Mouse (Mus musculus) erythroid progenitor cell, adult 5-6 weeks (primary cell): ENCODE results near the gene Fau. TPM values are rescaled to one million over a fixed set of nuclear protein-coding genes. Genes with fewer than 3 reads are reported as not detected.

ENCODE experiments used
- ATAC-seq: replicated peaks from 2 replicates; pipeline ENCODE4 v1.8.0; 2016; ENCODE audit warnings: moderate number of reproducible peaks, mild to moderate bottlenecking, moderate TSS enrichment, inconsistent platforms; ENCODE audit not compliant: poor library complexity, low FRiP score, severe bottlenecking
- total RNA-seq, 2 experiments: library from RNA; stranded (forward) in 1 of 2; stranded (reverse) in 1 of 2; fragments of 150-400 nt in 1 of 2; fragments of 186-747, 209-891 nt in 1 of 2; gene quantifications; 2 replicates each; pipeline versions ENCODE4 v1.2.3 to v1.2.4; 2015 to 2017; ENCODE audit warnings: low replicate concordance in 2 of 2

Fau gene
- total RNA-seq, 2 experiments from 2014 or later: 450 to 666 TPM

DNA sequence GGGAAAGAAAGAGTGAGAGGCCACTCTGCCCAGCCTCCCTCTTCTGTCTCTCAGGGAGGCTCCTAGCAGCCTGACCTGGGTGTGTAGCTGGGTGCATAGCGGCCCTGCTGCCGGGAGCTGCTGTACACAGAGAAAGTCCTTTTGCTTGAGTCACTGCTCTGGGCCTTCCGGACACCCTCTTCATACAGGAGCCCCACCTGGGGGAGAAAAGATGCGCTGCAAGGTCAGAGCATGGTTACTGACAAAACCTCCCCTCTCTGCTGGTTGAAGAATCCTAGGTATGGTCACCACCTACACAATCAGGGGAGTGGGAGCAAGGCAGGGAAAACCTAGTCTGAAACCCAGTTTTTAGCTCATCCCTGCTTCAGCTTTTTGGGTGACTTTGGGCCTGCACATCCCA, 11.3 kb downstream of the Fau start:
- ATAC-seq: no peak

DNA sequence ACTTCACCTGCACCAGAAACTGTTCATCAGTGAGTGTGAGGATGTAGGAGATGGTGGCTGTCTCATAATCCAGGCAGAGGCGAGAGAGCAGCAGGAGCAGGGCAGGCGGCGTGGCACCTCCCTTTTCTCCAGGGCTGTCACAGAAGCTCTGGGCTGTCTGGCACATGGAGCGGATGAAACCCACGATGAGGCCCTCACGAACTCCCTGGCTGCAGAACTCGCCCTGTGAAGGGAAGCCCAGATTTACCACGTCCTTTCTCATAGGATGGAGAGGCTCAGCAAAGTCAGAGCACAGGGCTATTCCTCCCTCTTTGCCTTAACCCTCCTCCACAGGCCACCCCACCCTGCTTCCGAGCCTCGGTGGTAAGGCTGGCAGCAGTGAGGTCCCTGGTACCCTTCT, 12.2 kb downstream of the Fau start:
- ATAC-seq: no peak

- ATAC-seq: no peak
These were observed 13.1 kb downstream of the Fau start for GRCm38 (mm10) chr19:6070571-6071250.

DNA sequence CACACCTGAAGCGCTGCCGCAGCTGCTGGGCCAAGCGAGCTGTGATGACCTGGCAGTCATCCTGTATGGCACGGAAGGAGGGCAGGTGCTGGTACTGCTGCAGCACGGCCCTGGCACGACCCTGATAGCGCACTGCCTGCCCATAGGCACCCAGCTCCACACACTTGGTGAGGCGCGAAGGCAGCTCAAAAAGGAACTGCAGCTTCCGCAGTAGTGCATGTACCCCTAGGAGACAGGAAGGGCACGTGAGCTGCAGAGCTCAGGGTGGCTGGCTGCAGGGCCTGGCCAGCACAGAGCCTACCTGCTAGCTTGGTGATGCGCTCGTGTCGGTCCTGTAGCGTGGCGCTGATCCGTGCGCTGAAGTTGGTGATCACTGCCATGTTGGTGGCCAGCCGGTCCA, 13.6 kb downstream of the Fau start:
- ATAC-seq: no peak

DNA sequence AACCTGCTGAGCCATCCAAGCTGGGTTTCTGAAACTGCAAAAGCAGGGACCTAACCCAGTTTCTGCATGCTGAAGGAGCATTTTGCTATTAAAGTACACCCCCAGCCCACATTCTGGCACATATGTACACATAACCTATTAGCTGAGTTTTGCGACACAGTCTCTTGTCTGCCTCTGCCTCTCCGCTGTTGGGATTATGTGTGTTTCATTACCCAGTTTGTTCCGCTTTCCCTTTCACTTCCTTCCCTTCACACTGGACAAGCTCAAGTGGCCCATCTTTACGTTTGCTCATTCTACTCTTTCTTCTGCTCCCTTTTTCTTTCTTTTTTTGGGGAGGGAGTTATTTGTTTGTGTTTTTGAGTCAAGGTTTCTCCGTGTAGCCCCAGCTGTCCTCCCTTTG, 16.2 kb downstream of the Fau start:
- ATAC-seq: no peak

DNA sequence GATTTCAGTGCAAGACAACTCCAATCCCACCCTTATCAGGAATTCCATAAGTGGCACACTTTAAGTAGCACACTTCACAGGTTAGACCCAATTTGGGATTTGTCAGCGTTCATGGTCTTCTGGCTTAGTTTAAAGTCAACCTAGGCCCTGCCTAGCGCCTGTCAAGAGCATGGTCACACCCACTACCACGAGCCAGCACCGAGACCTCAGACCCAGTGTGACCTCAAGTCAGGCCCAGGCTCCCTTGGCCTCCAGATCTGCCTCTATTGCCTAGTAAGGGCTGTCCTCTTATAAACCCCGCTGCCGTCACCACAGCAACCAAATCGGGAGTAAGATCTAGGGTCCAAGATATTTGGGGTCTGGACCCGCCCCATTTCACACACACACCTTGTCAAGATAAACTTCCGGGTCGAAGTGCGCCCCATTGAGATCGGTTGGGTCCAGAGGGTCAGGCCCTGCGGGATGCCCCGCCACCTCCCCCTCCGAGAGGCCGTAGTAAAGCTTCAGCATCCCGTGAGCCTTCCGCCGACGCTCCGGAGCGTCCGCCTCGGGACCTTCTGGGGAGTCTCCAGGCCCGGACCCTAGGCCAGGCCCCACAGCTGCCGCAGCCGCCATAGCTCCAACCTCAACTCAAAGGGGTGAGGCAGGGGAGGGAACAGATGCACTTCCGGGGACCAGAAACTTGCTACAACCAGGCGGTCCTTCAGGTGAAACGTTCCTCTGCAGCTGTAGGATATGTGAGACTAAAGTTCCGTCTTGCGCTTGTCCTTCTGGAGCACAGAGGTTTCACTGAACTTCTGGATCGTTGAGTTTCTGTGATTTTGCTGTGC, 19.1 kb downstream of the Fau start, which contains the start of gene Vps51:
TSS of gene Vps51 (minus strand) at position 668 of the 830 bp plus-strand sequence.
- ATAC-seq: peak; percentile 96

DNA sequence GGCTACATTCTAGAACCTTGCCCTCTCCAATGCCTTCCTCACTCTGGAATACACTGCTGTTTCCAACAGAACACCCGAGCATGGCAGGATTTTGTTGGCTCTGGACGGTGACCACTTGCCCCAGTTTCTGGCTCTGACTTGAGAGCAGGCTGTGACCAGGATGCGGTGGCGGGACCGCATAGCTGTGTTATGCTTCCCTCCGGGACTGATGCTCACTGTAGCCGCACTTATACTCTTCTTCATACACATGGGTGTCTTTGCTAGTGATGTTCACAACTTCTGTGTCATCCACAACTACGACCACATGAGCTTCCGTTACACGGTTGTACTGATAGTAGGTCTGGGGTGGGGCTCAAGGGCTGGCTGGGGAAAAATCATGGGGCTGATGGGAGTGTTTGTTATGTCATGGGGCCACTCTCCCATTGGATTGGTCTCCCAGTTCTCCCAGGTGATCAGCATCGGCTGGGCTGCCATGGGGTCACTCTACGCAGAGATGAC, 22.4 kb downstream of the Fau start, which contains the start of gene Tmem262:
TSS of gene Tmem262 (plus strand) at position 51 of the 498 bp plus-strand sequence.
- no peak for ATAC-seq

- no peak for ATAC-seq
These were observed 24.5 kb downstream of the Fau start, which contains the start of gene Gm28374 for GRCm38 (mm10) chr19:6082156-6082555. Gm28374 (minus strand) TSS chr19:6082256.

DNA sequence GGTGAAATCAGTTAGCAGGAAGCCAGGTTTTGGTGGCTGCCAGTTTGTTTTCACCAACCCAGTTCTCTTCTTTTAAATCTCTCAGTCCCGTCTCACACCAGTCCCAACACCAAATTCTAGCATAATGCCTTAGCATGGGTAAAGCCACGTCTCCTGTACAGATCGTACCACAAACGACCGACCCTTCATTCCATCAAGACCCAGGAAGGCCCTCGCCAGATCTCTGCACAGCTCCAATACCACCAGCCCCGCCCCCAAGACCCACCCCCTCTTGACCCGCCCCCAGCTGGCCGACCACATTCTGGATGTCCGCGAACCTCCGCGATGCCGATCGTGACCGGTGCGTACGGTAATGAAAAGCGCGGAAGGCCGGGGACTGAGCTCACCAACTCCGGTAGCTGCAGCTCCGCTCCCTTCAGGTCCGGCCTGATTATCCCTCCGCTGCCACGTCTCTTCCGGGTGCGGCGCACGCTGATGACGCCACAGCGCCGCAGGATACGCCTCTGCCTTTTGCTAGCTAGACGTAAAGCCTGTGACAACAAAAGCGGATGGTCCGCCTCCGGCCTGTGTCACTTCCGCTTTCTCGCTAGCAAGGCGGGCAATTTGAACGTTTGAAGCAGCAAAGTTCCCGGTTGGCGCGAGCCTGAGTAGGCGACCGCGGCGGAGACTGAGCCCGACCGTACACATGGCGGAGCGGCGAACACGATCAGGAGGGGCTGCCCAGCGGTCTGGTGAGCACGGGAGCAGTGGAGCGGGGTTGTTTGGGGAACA, 27.0 kb downstream of the Fau start, which contains the start of the genes Zfpl1 and Cdca5:
TSS of gene Zfpl1 (minus strand) at position 479 of the 771 bp plus-strand sequence.
TSS of gene Cdca5 (plus strand) at position 506 of the 771 bp plus-strand sequence.
- peak; percentile 91 for ATAC-seq

DNA sequence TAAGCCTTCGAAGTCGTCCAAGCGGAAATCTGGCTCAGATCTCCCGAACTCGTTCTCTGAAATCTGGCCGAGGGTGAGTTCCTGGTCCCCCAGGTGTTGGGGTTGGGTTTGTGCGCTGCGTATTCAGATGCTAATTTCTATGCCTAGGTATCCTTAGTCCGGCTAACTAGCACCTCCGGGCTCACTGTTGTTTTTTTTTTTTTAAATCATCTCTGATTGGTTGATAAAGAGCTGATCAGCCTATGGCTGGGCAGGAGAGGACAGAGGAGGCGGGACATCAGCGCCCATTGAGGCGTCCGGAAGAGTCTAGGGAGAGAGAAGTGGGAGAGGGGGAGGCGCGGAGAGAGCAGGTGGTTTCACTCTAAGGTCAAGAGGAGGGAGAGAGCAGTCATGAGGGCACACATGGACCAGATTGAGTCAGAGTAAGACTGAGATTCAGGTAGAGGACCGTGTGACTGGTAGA, 27.8 kb downstream of the Fau start:
- peak; percentile 85 for ATAC-seq

GRCm38 (mm10) chr19:6088841-6089240, 31.2 kb downstream of the Fau start:
- no peak for ATAC-seq

DNA sequence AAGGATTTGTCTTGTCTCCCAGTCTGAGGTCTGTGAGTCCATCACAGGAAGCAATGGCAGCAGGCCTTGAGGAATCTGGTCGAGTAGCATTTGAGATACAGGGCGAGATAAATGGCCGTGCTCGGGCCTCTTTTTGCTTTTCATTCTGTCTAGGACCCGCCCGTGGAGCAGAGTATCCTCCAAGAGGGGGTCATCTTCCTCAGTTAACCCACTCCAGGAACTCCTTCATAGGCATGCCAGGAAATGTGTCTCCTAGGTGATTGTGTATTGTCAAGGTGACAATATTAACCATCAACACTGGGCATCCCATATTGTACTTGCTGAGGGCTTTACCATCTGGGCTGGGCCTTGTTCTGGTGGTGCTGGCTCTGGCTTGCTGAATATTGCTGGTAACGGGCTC, 36.5 kb downstream of the Fau start, which contains the start of gene AC131692.1:
TSS of gene AC131692.1 (plus strand) at position 301 of the 400 bp plus-strand sequence.
- no peak for ATAC-seq

DNA sequence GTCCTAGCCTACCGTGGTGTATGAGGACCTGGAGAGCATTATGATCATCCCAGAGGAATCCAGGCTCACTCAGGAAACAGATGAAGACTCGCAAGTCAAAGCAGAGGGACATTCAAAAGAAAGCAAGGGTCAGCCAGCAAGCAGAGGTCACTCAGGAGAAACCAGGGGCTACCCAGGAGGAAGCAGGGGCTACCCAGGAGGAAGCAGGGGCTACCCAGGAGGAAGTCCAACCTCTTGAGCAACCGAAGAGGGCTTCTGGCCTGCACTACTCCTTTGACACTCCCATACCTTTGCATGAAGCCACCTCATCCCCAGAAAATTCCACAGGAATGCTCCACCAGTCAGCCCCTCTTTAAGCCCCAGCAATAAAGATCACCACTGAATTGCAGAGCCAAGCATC, 40.2 kb downstream of the Fau start:
- no peak for ATAC-seq

DNA sequence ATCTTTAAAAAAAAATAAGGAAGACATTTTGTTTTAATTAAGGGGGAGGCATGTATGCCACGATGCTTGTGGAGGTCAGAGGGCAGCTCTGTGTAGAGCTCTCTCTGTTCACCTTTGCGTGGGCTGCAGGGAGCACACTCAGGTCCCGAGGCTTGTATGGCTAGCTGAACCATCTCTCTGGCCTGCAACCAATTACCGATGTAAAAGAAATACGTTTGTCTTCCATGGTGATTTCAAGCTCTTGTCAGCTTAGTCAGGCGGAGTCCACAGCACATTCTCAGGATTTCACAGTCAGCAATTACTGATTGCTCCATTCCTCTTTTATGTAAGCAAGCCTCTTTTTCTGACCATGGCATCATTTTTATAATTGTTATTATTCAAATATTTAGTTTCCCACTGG, 43.5 kb downstream of the Fau start:
- no peak for ATAC-seq

DNA sequence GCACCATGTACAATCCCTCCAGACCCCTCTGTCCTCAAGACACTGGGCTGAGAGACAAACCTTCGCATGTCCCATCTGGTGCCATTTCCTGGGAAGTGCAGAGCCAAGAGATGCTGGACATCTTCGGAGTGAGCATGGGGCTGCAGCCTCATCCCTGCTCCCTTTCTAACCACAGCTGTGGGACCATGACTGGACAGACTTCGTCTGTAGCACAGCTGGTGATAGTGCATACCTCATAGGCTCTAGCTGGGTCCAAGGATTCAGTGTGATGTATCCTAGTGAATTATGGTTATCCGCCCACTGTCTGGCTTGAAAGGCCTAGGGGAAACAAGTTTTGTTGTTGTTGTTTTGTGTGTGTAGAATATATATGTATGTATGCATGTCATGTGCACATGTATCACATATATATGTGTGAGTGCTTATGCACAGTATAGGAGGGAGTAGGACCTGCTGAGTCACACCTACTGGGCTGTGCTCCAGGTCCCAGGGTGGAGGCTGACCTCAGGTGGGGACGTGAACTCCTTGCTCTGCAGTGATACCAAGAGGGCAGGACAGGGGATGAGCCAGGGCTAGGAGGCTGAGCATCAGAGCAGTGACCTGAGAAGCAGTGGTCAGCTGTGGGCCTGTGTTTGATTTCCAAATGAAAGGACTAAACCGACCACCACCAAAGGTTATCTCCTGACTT, 44.7 kb downstream of the Fau start:
- peak; percentile 97 for ATAC-seq

GRCm38 (mm10) chr19:6104476-6104875, 46.8 kb downstream of the Fau start:
- ATAC-seq: no peak

- ATAC-seq: no peak
These were observed 47.9 kb downstream of the Fau start, which contains the start of gene Naaladl1 for GRCm38 (mm10) chr19:6105586-6105985. Naaladl1 (plus strand) TSS chr19:6105782.
